Mouse (Mus musculus): ENCODE measurements at regions not wholly inside any gene's neighbourhood (a gene's known extent, or its start where the extent isn't known, plus 50 kb on each side); places are given as distances from the start of the nearest gene placed in this dataset.

GRCm38 (mm10) chr5:97330074-97330473 is 62.1 kb downstream of the Naa11 start:
- Histone ChIP-seq H3K27ac (ENCODE audit: low read depth) (no peak overlapping the region), H3K36me3 (ENCODE audit: control insufficient read depth, insufficient read depth, low read length) (no peaks in the 10 kb centered on the region), H3K9ac (ENCODE audit: low read length) (no peak overlapping the region), H3K4me2 (ENCODE audit: low read length) (no peak overlapping the region), H3K4me1 (replicated peaks; ENCODE audit: control insufficient read depth, insufficient read depth, low read length) (no peaks in the 10 kb centered on the region), H3K9me3 (ENCODE audit: control insufficient read depth, low read length) (no peaks in the 10 kb centered on the region), H3K4me3 (ENCODE audit: low read depth, low read length) (no peak overlapping the region), H3K27me3 (replicated peaks; ENCODE audit: control insufficient read depth, insufficient read depth, low read length) (no peaks in the 10 kb centered on the region)
- ATAC-seq (replicated peaks; ENCODE audit: low FRiP score, low TSS enrichment, low read depth): no peak
- 46% methylated on average over 1 of the region's 1 CpGs for WGBS
- no peak for DNase-seq (ENCODE audit: low spot score)

- WGBS: 82% methylated on average over 5 of the region's 5 CpGs
- no peak overlapping the region for H3K4me3 ChIP-seq (ENCODE audit: low read depth, low read length)
- ATAC-seq (replicated peaks; ENCODE audit: low FRiP score, low TSS enrichment, low read depth): no peak
- no peaks in the 10 kb centered on the region for H3K27me3 ChIP-seq (replicated peaks; ENCODE audit: control insufficient read depth, insufficient read depth, low read length)
- no peaks in the 10 kb centered on the region for H3K9me3 ChIP-seq (ENCODE audit: control insufficient read depth, low read length)
- no peak for DNase-seq (ENCODE audit: low spot score)
- H3K36me3 ChIP-seq (ENCODE audit: control insufficient read depth, insufficient read depth, low read length): no peaks in the 10 kb centered on the region
- no peak overlapping the region for H3K9ac ChIP-seq (ENCODE audit: low read length)
- no peak overlapping the region for H3K27ac ChIP-seq (ENCODE audit: low read depth)
- H3K4me2 ChIP-seq (ENCODE audit: low read length): no peak overlapping the region
- H3K4me1 ChIP-seq (replicated peaks; ENCODE audit: control insufficient read depth, insufficient read depth, low read length): no peaks in the 10 kb centered on the region
These were observed 66.3 kb downstream of the Naa11 start for GRCm38 (mm10) chr5:97325831-97326230.

GRCm38 (mm10) chr5:97323873-97324272 is 68.3 kb downstream of the Naa11 start:
- ATAC-seq (replicated peaks; ENCODE audit: low FRiP score, low TSS enrichment, low read depth) (no peak), DNase-seq (ENCODE audit: low spot score) (no peak)
- no peak overlapping the region for H3K27ac ChIP-seq (ENCODE audit: low read depth)
- H3K9ac ChIP-seq (ENCODE audit: low read length): no peak overlapping the region
- no peak overlapping the region for H3K4me3 ChIP-seq (ENCODE audit: low read depth, low read length)
- H3K36me3 ChIP-seq (ENCODE audit: control insufficient read depth, insufficient read depth, low read length): no peaks in the 10 kb centered on the region
- 59% methylated on average over 3 of the region's 3 CpGs for WGBS
- no peaks in the 10 kb centered on the region for H3K9me3 ChIP-seq (ENCODE audit: control insufficient read depth, low read length)
- no peaks in the 10 kb centered on the region for H3K4me1 ChIP-seq (replicated peaks; ENCODE audit: control insufficient read depth, insufficient read depth, low read length)
- no peak overlapping the region for H3K4me2 ChIP-seq (ENCODE audit: low read length)
- H3K27me3 ChIP-seq (replicated peaks; ENCODE audit: control insufficient read depth, insufficient read depth, low read length): no peaks in the 10 kb centered on the region

GRCm38 (mm10) chr5:97319816-97320487 is 72.2 kb downstream of the Naa11 start:
- H3K9ac ChIP-seq (ENCODE audit: low read length): no peak overlapping the region
- no peak overlapping the region for H3K27ac ChIP-seq (ENCODE audit: low read depth)
- H3K9me3 ChIP-seq (ENCODE audit: control insufficient read depth, low read length): no peaks in the 10 kb centered on the region
- no peak overlapping the region for H3K4me2 ChIP-seq (ENCODE audit: low read length)
- H3K27me3 ChIP-seq (replicated peaks; ENCODE audit: control insufficient read depth, insufficient read depth, low read length): no peaks in the 10 kb centered on the region
- H3K4me1 ChIP-seq (replicated peaks; ENCODE audit: control insufficient read depth, insufficient read depth, low read length): no peaks in the 10 kb centered on the region
- ATAC-seq (replicated peaks; ENCODE audit: low FRiP score, low TSS enrichment, low read depth) (no peak), DNase-seq (ENCODE audit: low spot score) (no peak)
- WGBS: 76% methylated on average over 2 of the region's 2 CpGs
- no peak overlapping the region for H3K4me3 ChIP-seq (ENCODE audit: low read depth, low read length)
- no peaks in the 10 kb centered on the region for H3K36me3 ChIP-seq (ENCODE audit: control insufficient read depth, insufficient read depth, low read length)

GRCm38 (mm10) chr5:97306902-97307301 is 85.3 kb downstream of the Naa11 start:
- Histone ChIP-seq H3K9ac (ENCODE audit: low read length) (no peak overlapping the region), H3K27me3 (replicated peaks; ENCODE audit: control insufficient read depth, insufficient read depth, low read length) (no peaks in the 10 kb centered on the region), H3K4me2 (ENCODE audit: low read length) (no peak overlapping the region), H3K27ac (ENCODE audit: low read depth) (no peak overlapping the region), H3K4me3 (ENCODE audit: low read depth, low read length) (no peak overlapping the region), H3K4me1 (replicated peaks; ENCODE audit: control insufficient read depth, insufficient read depth, low read length) (no peaks in the 10 kb centered on the region), H3K9me3 (ENCODE audit: control insufficient read depth, low read length) (no peaks in the 10 kb centered on the region), H3K36me3 (ENCODE audit: control insufficient read depth, insufficient read depth, low read length) (no peaks in the 10 kb centered on the region)
- 86% methylated on average over 4 of the region's 4 CpGs for WGBS
- DNase-seq (ENCODE audit: low spot score): no peak
- no peak for ATAC-seq (replicated peaks; ENCODE audit: low FRiP score, low TSS enrichment, low read depth)

GRCm38 (mm10) chr5:97304921-97305320 is 87.3 kb downstream of the Naa11 start:
- Histone ChIP-seq H3K9ac (ENCODE audit: low read length) (no peak overlapping the region), H3K36me3 (ENCODE audit: control insufficient read depth, insufficient read depth, low read length) (no peaks in the 10 kb centered on the region), H3K4me3 (ENCODE audit: low read depth, low read length) (no peak overlapping the region), H3K9me3 (ENCODE audit: control insufficient read depth, low read length) (no peaks in the 10 kb centered on the region), H3K27me3 (replicated peaks; ENCODE audit: control insufficient read depth, insufficient read depth, low read length) (no peaks in the 10 kb centered on the region), H3K27ac (ENCODE audit: low read depth) (no peak overlapping the region), H3K4me1 (replicated peaks; ENCODE audit: control insufficient read depth, insufficient read depth, low read length) (no peaks in the 10 kb centered on the region), H3K4me2 (ENCODE audit: low read length) (no peak overlapping the region)
- DNase-seq (ENCODE audit: low spot score) (no peak), ATAC-seq (replicated peaks; ENCODE audit: low FRiP score, low TSS enrichment, low read depth) (no peak)
- WGBS: 86% methylated on average over 4 of the region's 4 CpGs

- H3K4me2 ChIP-seq (ENCODE audit: low read length): no peak overlapping the region
- DNase-seq (ENCODE audit: low spot score) (no peak), ATAC-seq (replicated peaks; ENCODE audit: low FRiP score, low TSS enrichment, low read depth) (no peak)
- no peak overlapping the region for H3K4me3 ChIP-seq (ENCODE audit: low read depth, low read length)
- H3K36me3 ChIP-seq (ENCODE audit: control insufficient read depth, insufficient read depth, low read length): no peaks in the 10 kb centered on the region
- H3K4me1 ChIP-seq (replicated peaks; ENCODE audit: control insufficient read depth, insufficient read depth, low read length): no peaks in the 10 kb centered on the region
- WGBS: 78% methylated on average over 4 of the region's 4 CpGs
- H3K9me3 ChIP-seq (ENCODE audit: control insufficient read depth, low read length): no peaks in the 10 kb centered on the region
- H3K27me3 ChIP-seq (replicated peaks; ENCODE audit: control insufficient read depth, insufficient read depth, low read length): no peaks in the 10 kb centered on the region
- H3K27ac ChIP-seq (ENCODE audit: low read depth): no peak overlapping the region
- no peak overlapping the region for H3K9ac ChIP-seq (ENCODE audit: low read length)
These were observed 90.6 kb downstream of the Naa11 start for GRCm38 (mm10) chr5:97301621-97302020.

GRCm38 (mm10) chr5:97300861-97301260 is 91.3 kb downstream of the Naa11 start:
- no peaks in the 10 kb centered on the region for H3K4me1 ChIP-seq (replicated peaks; ENCODE audit: control insufficient read depth, insufficient read depth, low read length)
- 67% methylated on average over 5 of the region's 5 CpGs for WGBS
- no peak overlapping the region for H3K27ac ChIP-seq (ENCODE audit: low read depth)
- no peaks in the 10 kb centered on the region for H3K27me3 ChIP-seq (replicated peaks; ENCODE audit: control insufficient read depth, insufficient read depth, low read length)
- no peak overlapping the region for H3K4me3 ChIP-seq (ENCODE audit: low read depth, low read length)
- no peaks in the 10 kb centered on the region for H3K9me3 ChIP-seq (ENCODE audit: control insufficient read depth, low read length)
- no peak for DNase-seq (ENCODE audit: low spot score)
- H3K9ac ChIP-seq (ENCODE audit: low read length): no peak overlapping the region
- no peaks in the 10 kb centered on the region for H3K36me3 ChIP-seq (ENCODE audit: control insufficient read depth, insufficient read depth, low read length)
- ATAC-seq (replicated peaks; ENCODE audit: low FRiP score, low TSS enrichment, low read depth): no peak
- no peak overlapping the region for H3K4me2 ChIP-seq (ENCODE audit: low read length)

GRCm38 (mm10) chr5:97300114-97300840 is 91.9 kb downstream of the Naa11 start:
- H3K4me2 ChIP-seq (ENCODE audit: low read length): no peak overlapping the region
- H3K4me1 ChIP-seq (replicated peaks; ENCODE audit: control insufficient read depth, insufficient read depth, low read length): no peaks in the 10 kb centered on the region
- DNase-seq (ENCODE audit: low spot score) (no peak), ATAC-seq (replicated peaks; ENCODE audit: low FRiP score, low TSS enrichment, low read depth) (no peak)
- no peak overlapping the region for H3K4me3 ChIP-seq (ENCODE audit: low read depth, low read length)
- no peaks in the 10 kb centered on the region for H3K27me3 ChIP-seq (replicated peaks; ENCODE audit: control insufficient read depth, insufficient read depth, low read length)
- H3K27ac ChIP-seq (ENCODE audit: low read depth): no peak overlapping the region
- no peaks in the 10 kb centered on the region for H3K36me3 ChIP-seq (ENCODE audit: control insufficient read depth, insufficient read depth, low read length)
- H3K9ac ChIP-seq (ENCODE audit: low read length): no peak overlapping the region
- WGBS: 84% methylated on average over 6 of the region's 6 CpGs
- H3K9me3 ChIP-seq (ENCODE audit: control insufficient read depth, low read length): no peaks in the 10 kb centered on the region
